Comparison of ENCODE assay signal across 8 mouse cellular contexts in the genomic region with DNA sequence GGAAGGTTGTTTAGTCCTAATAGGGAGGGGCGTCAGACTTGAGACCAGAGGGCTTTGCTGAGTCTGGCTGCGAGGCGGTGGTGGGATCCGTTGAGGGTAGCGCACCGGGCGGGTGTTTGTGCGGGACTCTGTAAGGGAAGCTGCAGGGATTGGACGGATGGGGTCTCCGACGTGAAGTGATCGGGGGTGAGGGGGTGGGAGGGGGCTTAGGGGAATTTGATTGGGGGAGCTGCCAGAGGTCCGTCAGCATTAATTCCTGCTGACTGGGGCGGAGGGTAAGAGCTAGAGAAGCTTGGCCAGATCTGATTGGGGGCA. TPM values are rescaled to one million over a fixed set of nuclear protein-coding genes. Genes with fewer than 3 reads are reported as not detected.
A peak's percentile ranks its signal among the peaks of the same experiment; 100 is the strongest.
DNase-seq lines count a peak whose midpoint lies in the region; ATAC-seq lines count a peak whose summit lies in the region.

No protein-coding gene starts in this region.

- H3K9ac ChIP-seq in kidney, embryonic 16.5 days (replicated peaks; ENCODE audit: low read length), result peak overlapping the region; percentile 96
- peak overlapping the region; percentile 89 for H3K9ac ChIP-seq in hindbrain, embryonic 11.5 days (ENCODE audit: low read depth, low read length)
- peak overlapping the region; percentile 76 for H3K9ac ChIP-seq in midbrain, embryonic 11.5 days (ENCODE audit: low read length)

- peak overlapping the region; percentile 100 for H3K27ac ChIP-seq in kidney, embryonic 16.5 days (ENCODE audit: low read length)
- peak overlapping the region; percentile 88 for H3K27ac ChIP-seq in hindbrain, embryonic 11.5 days (ENCODE audit: low read depth, low read length)
- peak overlapping the region; percentile 99 for H3K27ac ChIP-seq in midbrain, embryonic 11.5 days (ENCODE audit: low read depth, low read length)

- peak overlapping the region; percentile 87 for H3K4me3 ChIP-seq in kidney, embryonic 16.5 days (ENCODE audit: low read length)
- peak overlapping the region; percentile 79 for H3K4me3 ChIP-seq in hindbrain, embryonic 11.5 days (ENCODE audit: low read depth, low read length)
- peak overlapping the region; percentile 80 for H3K4me3 ChIP-seq in midbrain, embryonic 11.5 days (ENCODE audit: low read depth, low read length)

- H3K27me3 ChIP-seq in kidney, embryonic 16.5 days (ENCODE audit: insufficient read depth, low read length), result no peaks in the 10 kb centered on the region
- H3K27me3 ChIP-seq in hindbrain, embryonic 11.5 days (ENCODE audit: control insufficient read depth, insufficient read depth, low read length), result no peaks in the 10 kb centered on the region
- no peaks in the 10 kb centered on the region for H3K27me3 ChIP-seq in midbrain, embryonic 11.5 days (ENCODE audit: control insufficient read depth, insufficient read depth, low read length)

- no peak for DNase-seq in kidney, postnatal 25 days
- peak; percentile 30 for DNase-seq in brain, adult 2 months (ENCODE audit: low read depth, low spot score)
- DNase-seq in hindbrain, embryonic 11.5 days (ENCODE audit: low spot score), result peak; percentile 71
- no peak for DNase-seq in midbrain, embryonic 11.5 days (ENCODE audit: low spot score, missing footprints)
- DNase-seq in frontal cortex, postnatal 10 days (ENCODE audit: low spot score in 2 of 2), result no peak
- no peak for DNase-seq in thymus, postnatal 10 days (ENCODE audit: low spot score in 2 of 2)
- DNase-seq in spleen, postnatal 14 days (ENCODE audit: low spot score in 2 of 2), result no peak

- peaks cover 24% of the 10 kb centered on the region for H3K36me3 ChIP-seq in kidney, embryonic 16.5 days (ENCODE audit: insufficient read depth, low read length)
- H3K36me3 ChIP-seq in hindbrain, embryonic 11.5 days (ENCODE audit: control insufficient read depth, insufficient read depth, low read length), result no peaks in the 10 kb centered on the region
- H3K36me3 ChIP-seq in midbrain, embryonic 11.5 days (ENCODE audit: control insufficient read depth, insufficient read depth, low read length), result peaks cover 10% of the 10 kb centered on the region; the same call in 1 of the 2 replicates

- 0% methylated on average over 14 of the region's 14 CpGs for whole genome bisulfite sequencing in kidney, embryonic 16.5 days
- 0% methylated on average over 10 of the region's 14 CpGs for WGBS in hindbrain, embryonic 11.5 days
- under 1% methylated on average over 14 of the region's 14 CpGs for WGBS in midbrain, embryonic 11.5 days

- peaks cover 26% of the 10 kb centered on the region for H3K4me1 ChIP-seq in kidney, embryonic 16.5 days (ENCODE audit: insufficient read depth, low read length)
- peaks cover 6% of the 10 kb centered on the region; the same call in 1 of the 2 replicates for H3K4me1 ChIP-seq in hindbrain, embryonic 11.5 days (replicated peaks; ENCODE audit: control insufficient read depth, insufficient read depth, low read length)
- H3K4me1 ChIP-seq in midbrain, embryonic 11.5 days (ENCODE audit: control insufficient read depth, insufficient read depth, low read length), result peaks cover 21% of the 10 kb centered on the region

- ATAC-seq in kidney, embryonic 16.5 days (ENCODE audit: low FRiP score, low TSS enrichment), result peak; percentile 59
- ATAC-seq in hindbrain, embryonic 11.5 days (ENCODE audit: low FRiP score), result peak; percentile 76
- ATAC-seq in midbrain, embryonic 11.5 days (ENCODE audit: low FRiP score), result peak; percentile 75

- H3K9me3 ChIP-seq in kidney, embryonic 16.5 days (ENCODE audit: low read length), result no peaks in the 10 kb centered on the region
- no peaks in the 10 kb centered on the region for H3K9me3 ChIP-seq in hindbrain, embryonic 11.5 days (ENCODE audit: control insufficient read depth, low read length)
- H3K9me3 ChIP-seq in midbrain, embryonic 11.5 days (ENCODE audit: control insufficient read depth, low read length), result no peaks in the 10 kb centered on the region

- H3K4me2 ChIP-seq in kidney, embryonic 16.5 days (replicated peaks; ENCODE audit: low read depth, low read length), result peak overlapping the region; percentile 92
- peak overlapping the region; percentile 92 for H3K4me2 ChIP-seq in hindbrain, embryonic 11.5 days (replicated peaks; ENCODE audit: low read depth, low read length)
- peak overlapping the region; percentile 64 for H3K4me2 ChIP-seq in midbrain, embryonic 11.5 days

RNA-seq across cellular contexts. Expression of gene Tnpo2, which starts 0.6 kb away (rescaled TPM):
- 27.5 and 28.4 TPM in 2 replicates for polyA plus RNA-seq in kidney, embryonic 16.5 days (2015; fragmentation: Nextera tagmentation; extraction: Ambion mirVana)
- polyA plus RNA-seq in hindbrain, embryonic 11.5 days (2014; fragmentation: Nextera tagmentation; extraction: Ambion mirVana), result 18.8 and 24.6 TPM in 2 replicates
- polyA plus RNA-seq in midbrain, embryonic 11.5 days (2014; fragmentation: Nextera tagmentation; extraction: Ambion mirVana), result 19.5 and 19.9 TPM in 2 replicates

RNA-seq across cellular contexts. Expression of gene Trir, which starts 10.7 kb away (rescaled TPM):
- 93.3 and 104 TPM in 2 replicates for polyA plus RNA-seq in kidney, embryonic 16.5 days (2015; fragmentation: Nextera tagmentation; extraction: Ambion mirVana)
- 180 and 186 TPM in 2 replicates for polyA plus RNA-seq in hindbrain, embryonic 11.5 days (2014; fragmentation: Nextera tagmentation; extraction: Ambion mirVana)
- 164 and 180 TPM in 2 replicates for polyA plus RNA-seq in midbrain, embryonic 11.5 days (2014; fragmentation: Nextera tagmentation; extraction: Ambion mirVana)

RNA-seq across cellular contexts. Expression of gene Asna1, which starts 12.2 kb away (rescaled TPM):
- 150 and 154 TPM in 2 replicates for polyA plus RNA-seq in kidney, embryonic 16.5 days (2015; fragmentation: Nextera tagmentation; extraction: Ambion mirVana)
- 134 TPM in 2 replicates for polyA plus RNA-seq in hindbrain, embryonic 11.5 days (2014; fragmentation: Nextera tagmentation; extraction: Ambion mirVana)
- polyA plus RNA-seq in midbrain, embryonic 11.5 days (2014; fragmentation: Nextera tagmentation; extraction: Ambion mirVana), result 129 TPM in 2 replicates

RNA-seq across cellular contexts. Expression of gene Fbxw9, which starts 22.5 kb away (rescaled TPM):
- polyA plus RNA-seq in kidney, embryonic 16.5 days (2015; fragmentation: Nextera tagmentation; extraction: Ambion mirVana), result 34.6 and 37.3 TPM in 2 replicates
- polyA plus RNA-seq in hindbrain, embryonic 11.5 days (2014; fragmentation: Nextera tagmentation; extraction: Ambion mirVana), result 27.2 and 27.4 TPM in 2 replicates
- polyA plus RNA-seq in midbrain, embryonic 11.5 days (2014; fragmentation: Nextera tagmentation; extraction: Ambion mirVana), result 22.4 and 25.8 TPM in 2 replicates

RNA-seq across cellular contexts. Expression of gene Best2, which starts 23.0 kb away (rescaled TPM):
- not detected in 2 replicates for polyA plus RNA-seq in kidney, embryonic 16.5 days (2015; fragmentation: Nextera tagmentation; extraction: Ambion mirVana)
- not detected in 2 replicates for polyA plus RNA-seq in hindbrain, embryonic 11.5 days (2014; fragmentation: Nextera tagmentation; extraction: Ambion mirVana)
- not detected in 2 replicates for polyA plus RNA-seq in midbrain, embryonic 11.5 days (2014; fragmentation: Nextera tagmentation; extraction: Ambion mirVana)

Comparison
In these comparisons a context has a peak if more than half of its experiments do, and no peak if none do; other contexts are left out.
1. DNase-seq: peak in brain, adult 2 months (single experiment) and hindbrain, embryonic 11.5 days (single experiment); none in kidney, postnatal 25 days (0 of 2), midbrain, embryonic 11.5 days (single experiment), frontal cortex, postnatal 10 days (0 of 2), thymus, postnatal 10 days (0 of 2) and spleen, postnatal 14 days (0 of 2).
2. Peak in every context shown above with its lines, with median percentiles within 50 percentile points of each other: ATAC-seq, H3K27ac ChIP-seq, H3K4me2 ChIP-seq, H3K4me3 ChIP-seq and H3K9ac ChIP-seq.